In the genomic region with DNA sequence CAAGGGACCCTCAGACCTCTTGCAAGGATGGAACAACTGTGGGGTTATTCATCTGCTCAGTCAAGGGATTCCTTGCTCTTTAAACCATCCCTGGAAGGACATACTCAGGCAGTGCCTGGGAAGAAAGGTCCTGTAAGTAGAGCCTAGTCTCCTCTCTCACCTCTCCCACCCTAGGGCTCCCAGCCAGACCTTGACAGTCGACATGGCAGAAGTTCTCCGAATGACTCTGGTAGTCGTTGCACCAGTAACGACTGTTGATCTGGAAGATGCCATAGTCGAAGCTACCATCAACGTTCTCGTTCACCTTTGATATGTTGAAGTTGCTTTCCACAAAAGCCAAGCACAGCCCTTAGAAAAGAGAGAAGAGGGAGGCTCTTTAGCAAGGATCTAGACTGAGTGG, we compare ENCODE assay signal across 23 mouse cellular contexts. TPM values are rescaled to one million over a fixed set of nuclear protein-coding genes. Genes with fewer than 3 reads are reported as not detected.
"Had no signal": no experiment of that assay in that cellular context is flagged by ENCODE, and none has a peak within 500 bp of the region (broad histone marks: within the 10 kb centered on the region; RNA-seq: fewer than 3 reads in every experiment).

No protein-coding gene starts in this region.

- DNase-seq: retina, postnatal 1 day; right cerebral cortex, adult 18-20 months; right cerebral cortex, postnatal 14 days; right cerebral cortex, postnatal 25 days; right cerebral cortex, postnatal 4 days; spleen, adult 18-20 months; thymus, adult 18-20 months; thymus, adult 2 months; thymus, postnatal 14 days; thymus, postnatal 25 days; thymus, postnatal 36 days; thymus, postnatal 4 days had no signal

- H3K27me3 ChIP-seq: stomach, embryonic 15.5 days had no signal

- H3K27ac ChIP-seq: neural tube, embryonic 13.5 days; neural tube, embryonic 15.5 days; stomach, embryonic 15.5 days; stomach, postnatal 0 days had no signal

- H3K9ac ChIP-seq: neural tube, embryonic 13.5 days; neural tube, embryonic 15.5 days; stomach, embryonic 15.5 days had no signal

- H3K9me3 ChIP-seq: neural tube, embryonic 13.5 days; neural tube, embryonic 15.5 days; stomach, embryonic 15.5 days had no signal

- H3K36me3 ChIP-seq: neural tube, embryonic 13.5 days; neural tube, embryonic 15.5 days; stomach, embryonic 15.5 days had no signal

- H3K4me1 ChIP-seq: neural tube, embryonic 13.5 days; neural tube, embryonic 15.5 days; stomach, embryonic 15.5 days had no signal

- H3K4me3 ChIP-seq: neural tube, embryonic 13.5 days; neural tube, embryonic 15.5 days; stomach, embryonic 15.5 days had no signal

- H3K4me2 ChIP-seq: neural tube, embryonic 13.5 days; neural tube, embryonic 15.5 days; stomach, embryonic 15.5 days had no signal

RNA-seq across cellular contexts. Expression of gene Lyzl6, which starts 3.9 kb away (rescaled TPM):
- polyA plus RNA-seq: neural tube, embryonic 13.5 days; neural tube, embryonic 14.5 days; neural tube, embryonic 15.5 days; small intestine, adult 2 months; spleen, adult 2 months; stomach, embryonic 14.5 days; stomach, embryonic 15.5 days; stomach, embryonic 16.5 days; stomach, postnatal 0 days; thymus, adult 2 months; thymus, postnatal 0 days; urinary bladder, adult 2 months had no signal

RNA-seq across cellular contexts. Expression of gene Gm884, which starts 13.9 kb away (rescaled TPM):
- polyA plus RNA-seq: neural tube, embryonic 13.5 days; neural tube, embryonic 14.5 days; neural tube, embryonic 15.5 days; small intestine, adult 2 months; spleen, adult 2 months; stomach, embryonic 14.5 days; stomach, embryonic 15.5 days; stomach, embryonic 16.5 days; stomach, postnatal 0 days; thymus, adult 2 months; thymus, postnatal 0 days; urinary bladder, adult 2 months had no signal

RNA-seq across cellular contexts. Expression of gene Rprml, which starts 14.6 kb away (rescaled TPM):
- polyA plus RNA-seq: neural tube, embryonic 13.5 days; spleen, adult 2 months; stomach, embryonic 14.5 days; stomach, embryonic 15.5 days; stomach, embryonic 16.5 days; thymus, postnatal 0 days had no signal
